Mouse (Mus musculus) intestine, postnatal 0 days (tissue): ENCODE results near the gene Slc12a5. TPM values are rescaled to one million over a fixed set of nuclear protein-coding genes. Genes with fewer than 3 reads are reported as not detected.
A peak's percentile ranks its signal among the peaks of the same experiment; 100 is the strongest.

Source experiments
- ATAC-seq: fragments of 200-750 bp; cut with Nextera tagmentation; 2 replicates; pipeline ENCODE4 v1.8.0; 2017; ENCODE audit warnings: mild to moderate bottlenecking, moderate TSS enrichment, moderate library complexity
- H3K27ac ChIP-seq: fragments of 300-500 bp; sonication (generic); 2 replicates; pipeline ENCODE4 v1.5.1; 2014; ENCODE audit warnings: mild to moderate bottlenecking, low read depth, low read length, moderate library complexity
- H3K27me3 ChIP-seq: fragments of 300-500 bp; sonication (generic); replicated peaks from 2 replicates; pipeline ENCODE4 v1.6.1; 2014; ENCODE audit warnings: low read length, mixed read lengths; ENCODE audit not compliant: control insufficient read depth, insufficient read depth
- H3K36me3 ChIP-seq: fragments of 300-500 bp; sonication (generic); 2 replicates; pipeline ENCODE4 v1.6.1; 2014; ENCODE audit warnings: mild to moderate bottlenecking, moderate library complexity; ENCODE audit not compliant: control insufficient read depth, insufficient read depth
- H3K4me1 ChIP-seq: fragments of 300-500 bp; sonication (generic); replicated peaks from 2 replicates; pipeline ENCODE4 v1.6.1; 2014; ENCODE audit warnings: antibody characterized with exemption, low read length, mixed read lengths; ENCODE audit not compliant: control insufficient read depth, insufficient read depth
- H3K4me2 ChIP-seq: fragments of 300-500 bp; sonication (generic); replicated peaks from 2 replicates; pipeline ENCODE4 v1.6.1; 2014; ENCODE audit warnings: low read depth, mild to moderate bottlenecking, moderate library complexity
- H3K4me3 ChIP-seq: fragments of 300-500 bp; sonication (generic); 2 replicates; pipeline ENCODE4 v1.5.1; 2014; ENCODE audit warnings: low read depth, low read length
- H3K9ac ChIP-seq: fragments of 300-500 bp; sonication (generic); 2 replicates; pipeline ENCODE4 v1.6.1; 2014; ENCODE audit warnings: mild to moderate bottlenecking, low read depth, low read length
- H3K9me3 ChIP-seq: fragments of 300-500 bp; sonication (generic); 2 replicates; pipeline ENCODE4 v1.6.1; 2016; ENCODE audit warnings: mixed run types; ENCODE audit not compliant: control insufficient read depth
- CTCF ChIP-seq: sonication (generic); IDR thresholded peaks from 2 replicates; pipeline ENCODE4 v1.5.1; 2016; ENCODE audit warnings: low read depth, mild to moderate bottlenecking, control low read depth, antibody characterized with exemption, moderate library complexity
- WGBS: fragments of 180-500 bp; shearing (Covaris S2); extraction: QIAGEN DNeasy Blood & Tissue Kit; methylation state at CpG from one replicate; pipeline ENCODE4 v1.1.7; 2014; 5-methylcytosine and 5-hydroxymethylcytosine counted together
- polyA plus RNA-seq: library from polyadenylated mRNA; unstranded; fragments of >200 nt; fragmentation: Nextera tagmentation; extraction: Ambion mirVana; gene quantifications from 2 replicates; pipeline ENCODE4 v1.2.1, GENCODE M21; 2015

Slc12a5 gene
- polyA plus RNA-seq, 1 experiment from 2014 or later = 0.09 TPM

GRCm38 (mm10) chr2:164967761-164968440, 7.3 kb downstream of the Slc12a5 start:
- H3K9me3 ChIP-seq = no peaks in the 10 kb centered on the region
- no peak overlapping the region for H3K9ac ChIP-seq
- no peak for TF ChIP-seq CTCF
- peaks cover 52% of the 10 kb centered on the region for H3K27me3 ChIP-seq
- peak overlapping the region; percentile 46 for H3K4me2 ChIP-seq
- no peaks in the 10 kb centered on the region for H3K4me1 ChIP-seq
- no peaks in the 10 kb centered on the region for H3K36me3 ChIP-seq
- ATAC-seq = 0 out of 2 replicates have a peak, but pooled peaks have one; percentile 34
- H3K4me3 ChIP-seq = peak overlapping the region; percentile 18
- no peak overlapping the region for H3K27ac ChIP-seq
- WGBS = 3% methylated on average over 65 of the region's 65 CpGs

- Histone ChIP-seq H3K9me3 (no peaks in the 10 kb centered on the region), H3K36me3 (no peaks in the 10 kb centered on the region), H3K9ac (no peak overlapping the region), H3K4me3 (peak overlapping the region; percentile 18), H3K4me2 (peak overlapping the region; percentile 46), H3K27ac (no peak overlapping the region), H3K4me1 (no peaks in the 10 kb centered on the region), H3K27me3 (peaks cover 52% of the 10 kb centered on the region)
- ATAC-seq = 0 out of 2 replicates have a peak, but pooled peaks have one; percentile 43
- under 1% methylated on average over 27 of the region's 29 CpGs for WGBS
- no peak for TF ChIP-seq CTCF
These were observed 7.8 kb downstream of the Slc12a5 start for GRCm38 (mm10) chr2:164968451-164968851.

GRCm38 (mm10) chr2:164969348-164969781, 8.8 kb downstream of the Slc12a5 start:
- ATAC-seq = no peak
- 6% methylated on average over 21 of the region's 21 CpGs for WGBS
- Histone ChIP-seq H3K9ac (no peak overlapping the region), H3K36me3 (no peaks in the 10 kb centered on the region), H3K4me3 (no peak overlapping the region), H3K4me1 (no peaks in the 10 kb centered on the region), H3K4me2 (no peak overlapping the region), H3K27me3 (peaks cover 52% of the 10 kb centered on the region), H3K27ac (no peak overlapping the region), H3K9me3 (no peaks in the 10 kb centered on the region)
- TF ChIP-seq CTCF = no peak

GRCm38 (mm10) chr2:164970631-164971196, 10.1 kb downstream of the Slc12a5 start:
- H3K27ac ChIP-seq = no peak overlapping the region
- H3K4me3 ChIP-seq = no peak overlapping the region
- TF ChIP-seq CTCF = no peak
- no peak overlapping the region for H3K9ac ChIP-seq
- H3K27me3 ChIP-seq = peaks cover 52% of the 10 kb centered on the region
- H3K9me3 ChIP-seq = no peaks in the 10 kb centered on the region
- no peak for ATAC-seq
- WGBS = 1% methylated on average over 42 of the region's 42 CpGs
- no peaks in the 10 kb centered on the region for H3K4me1 ChIP-seq
- no peak overlapping the region for H3K4me2 ChIP-seq
- no peaks in the 10 kb centered on the region for H3K36me3 ChIP-seq

GRCm38 (mm10) chr2:164972646-164973045, 12.0 kb downstream of the Slc12a5 start:
- no peak overlapping the region for H3K4me3 ChIP-seq
- no peak for ATAC-seq
- 56% methylated on average over 5 of the region's 5 CpGs for WGBS
- no peaks in the 10 kb centered on the region for H3K9me3 ChIP-seq
- H3K9ac ChIP-seq = no peak overlapping the region
- no peak overlapping the region for H3K27ac ChIP-seq
- peaks cover 39% of the 10 kb centered on the region for H3K27me3 ChIP-seq
- H3K36me3 ChIP-seq = no peaks in the 10 kb centered on the region
- no peak for TF ChIP-seq CTCF
- H3K4me2 ChIP-seq = no peak overlapping the region
- no peaks in the 10 kb centered on the region for H3K4me1 ChIP-seq

- no peaks in the 10 kb centered on the region for H3K9me3 ChIP-seq
- WGBS = 85% methylated on average over 6 of the region's 6 CpGs
- no peak overlapping the region for H3K27ac ChIP-seq
- H3K4me1 ChIP-seq = no peaks in the 10 kb centered on the region
- H3K4me3 ChIP-seq = no peak overlapping the region
- no peak for TF ChIP-seq CTCF
- H3K9ac ChIP-seq = no peak overlapping the region
- no peak overlapping the region for H3K4me2 ChIP-seq
- no peaks in the 10 kb centered on the region for H3K36me3 ChIP-seq
- peaks cover 10% of the 10 kb centered on the region for H3K27me3 ChIP-seq
- no peak for ATAC-seq
These were observed 15.0 kb downstream of the Slc12a5 start for GRCm38 (mm10) chr2:164975611-164976010.
